Mouse (Mus musculus): ENCODE results near the gene Gapvd1. TPM values are rescaled to one million over a fixed set of nuclear protein-coding genes. Genes with fewer than 3 reads are reported as not detected.

Gene Gapvd1
- polyA plus RNA-seq, 1 experiment from 2014 or later = 84.6 TPM

- H3K27ac ChIP-seq = no peak overlapping the region
- no peak overlapping the region for H3K4me2 ChIP-seq
- H3K4me3 ChIP-seq = no peak overlapping the region
- no peaks in the 10 kb centered on the region for H3K9me3 ChIP-seq
- ATAC-seq (ENCODE audit: insufficient number of reproducible peaks, low FRiP score, low TSS enrichment, low read depth) = no peak
- H3K4me1 ChIP-seq = no peaks in the 10 kb centered on the region
- no peak overlapping the region for H3K9ac ChIP-seq
- 87% methylated on average over 9 of the region's 9 CpGs for WGBS
- peaks cover 69% of the 10 kb centered on the region for H3K36me3 ChIP-seq
- no peaks in the 10 kb centered on the region for H3K27me3 ChIP-seq
Measured at GRCm38 (mm10) chr2:34684076-34684870, 70.8 kb downstream of the Gapvd1 start.

GRCm38 (mm10) chr2:34677976-34678375, 77.1 kb downstream of the Gapvd1 start:
- Histone ChIP-seq H3K4me2 (no peak overlapping the region), H3K27me3 (no peaks in the 10 kb centered on the region), H3K9ac (no peak overlapping the region), H3K4me1 (no peaks in the 10 kb centered on the region), H3K36me3 (peaks cover 66% of the 10 kb centered on the region), H3K27ac (no peak overlapping the region), H3K9me3 (no peaks in the 10 kb centered on the region), H3K4me3 (no peak overlapping the region)
- ATAC-seq (ENCODE audit: insufficient number of reproducible peaks, low FRiP score, low TSS enrichment, low read depth) = no peak
- WGBS = 91% methylated on average over 4 of the region's 4 CpGs

GRCm38 (mm10) chr2:34677061-34677460, 78.0 kb downstream of the Gapvd1 start:
- Histone ChIP-seq H3K27ac (no peak overlapping the region), H3K4me1 (peaks cover 2% of the 10 kb centered on the region; the same call in 1 of the 2 replicates), H3K9ac (no peak overlapping the region), H3K27me3 (no peaks in the 10 kb centered on the region), H3K4me3 (no peak overlapping the region), H3K36me3 (peaks cover 56% of the 10 kb centered on the region), H3K9me3 (no peaks in the 10 kb centered on the region), H3K4me2 (no peak overlapping the region)
- no peak for ATAC-seq (ENCODE audit: insufficient number of reproducible peaks, low FRiP score, low TSS enrichment, low read depth)
- WGBS = 94% methylated on average over 8 of the region's 8 CpGs

- Histone ChIP-seq H3K4me2 (no peak overlapping the region), H3K9me3 (no peaks in the 10 kb centered on the region), H3K4me3 (no peak overlapping the region), H3K27ac (no peak overlapping the region), H3K36me3 (peaks cover 43% of the 10 kb centered on the region), H3K27me3 (peaks cover 2% of the 10 kb centered on the region; the same call in 1 of the 2 replicates), H3K4me1 (peaks cover 9% of the 10 kb centered on the region; the same call in 1 of the 2 replicates), H3K9ac (no peak overlapping the region)
- WGBS = 84% methylated on average over 11 of the region's 11 CpGs
- no peak for ATAC-seq (ENCODE audit: insufficient number of reproducible peaks, low FRiP score, low TSS enrichment, low read depth)
Measured at GRCm38 (mm10) chr2:34673846-34674245, 81.2 kb downstream of the Gapvd1 start.

- Histone ChIP-seq H3K9me3 (no peaks in the 10 kb centered on the region), H3K4me2 (peak overlapping the region; percentile 86), H3K9ac (peak overlapping the region; percentile 57), H3K36me3 (peaks cover 20% of the 10 kb centered on the region), H3K27ac (peak overlapping the region; percentile 76), H3K27me3 (peaks cover 11% of the 10 kb centered on the region; the same call in 1 of the 2 replicates), H3K4me1 (peaks cover 15% of the 10 kb centered on the region), H3K4me3 (peak overlapping the region; percentile 51)
- ATAC-seq (ENCODE audit: insufficient number of reproducible peaks, low FRiP score, low TSS enrichment, low read depth) = no peak; the same call in 1 of the 2 replicates
- 20% methylated on average over 31 of the region's 31 CpGs for WGBS
Measured at GRCm38 (mm10) chr2:34671385-34672026, 83.5 kb downstream of the Gapvd1 start.

- Histone ChIP-seq H3K9me3 (no peaks in the 10 kb centered on the region), H3K4me1 (peaks cover 15% of the 10 kb centered on the region), H3K9ac (no peak overlapping the region), H3K36me3 (peaks cover 12% of the 10 kb centered on the region; the same call in 1 of the 2 replicates), H3K4me2 (no peak overlapping the region), H3K4me3 (no peak overlapping the region), H3K27ac (no peak overlapping the region), H3K27me3 (peaks cover 11% of the 10 kb centered on the region; the same call in 1 of the 2 replicates)
- 72% methylated on average over 6 of the region's 6 CpGs for WGBS
- no peak for ATAC-seq (ENCODE audit: insufficient number of reproducible peaks, low FRiP score, low TSS enrichment, low read depth)
Measured at GRCm38 (mm10) chr2:34670470-34670869, 84.6 kb downstream of the Gapvd1 start.

GRCm38 (mm10) chr2:34669203-34669746, 85.8 kb downstream of the Gapvd1 start:
- 62% methylated on average over 8 of the region's 8 CpGs for WGBS
- H3K4me3 ChIP-seq = no peak overlapping the region
- peaks cover 11% of the 10 kb centered on the region; the same call in 1 of the 2 replicates for H3K27me3 ChIP-seq
- no peak overlapping the region for H3K4me2 ChIP-seq
- H3K9me3 ChIP-seq = no peaks in the 10 kb centered on the region
- H3K9ac ChIP-seq = no peak overlapping the region
- 0 out of 2 replicates have a peak, but pooled peaks cover 5% of the 10 kb centered on the region for H3K36me3 ChIP-seq
- no peak overlapping the region for H3K27ac ChIP-seq
- no peak for ATAC-seq (ENCODE audit: insufficient number of reproducible peaks, low FRiP score, low TSS enrichment, low read depth)
- peaks cover 15% of the 10 kb centered on the region for H3K4me1 ChIP-seq

GRCm38 (mm10) chr2:34668440-34669191, 86.4 kb downstream of the Gapvd1 start:
- no peak overlapping the region for H3K9ac ChIP-seq
- peaks cover 15% of the 10 kb centered on the region for H3K4me1 ChIP-seq
- H3K27me3 ChIP-seq = peaks cover 11% of the 10 kb centered on the region; the same call in 1 of the 2 replicates
- ATAC-seq (ENCODE audit: insufficient number of reproducible peaks, low FRiP score, low TSS enrichment, low read depth) = no peak
- no peaks in the 10 kb centered on the region for H3K9me3 ChIP-seq
- no peak overlapping the region for H3K4me2 ChIP-seq
- WGBS = 33% methylated on average over 17 of the region's 17 CpGs
- no peak overlapping the region for H3K27ac ChIP-seq
- H3K36me3 ChIP-seq = no peaks in the 10 kb centered on the region
- 0 out of 2 replicates have a peak overlapping the region, but pooled peaks have one; percentile 3 for H3K4me3 ChIP-seq

GRCm38 (mm10) chr2:34667820-34668219, 87.2 kb downstream of the Gapvd1 start:
- WGBS = 41% methylated on average over 10 of the region's 10 CpGs
- no peak overlapping the region for H3K4me2 ChIP-seq
- no peak for ATAC-seq (ENCODE audit: insufficient number of reproducible peaks, low FRiP score, low TSS enrichment, low read depth)

GRCm38 (mm10) chr2:34647410-34647809, 107.6 kb downstream of the Gapvd1 start:
- ATAC-seq (ENCODE audit: insufficient number of reproducible peaks, low FRiP score, low TSS enrichment, low read depth) = no peak
- H3K9ac ChIP-seq = no peak overlapping the region
- no peak overlapping the region for H3K4me3 ChIP-seq
- no peaks in the 10 kb centered on the region for H3K36me3 ChIP-seq
- H3K27me3 ChIP-seq = no peaks in the 10 kb centered on the region
- no peak overlapping the region for H3K27ac ChIP-seq
- H3K4me1 ChIP-seq = peaks cover 10% of the 10 kb centered on the region; the same call in 1 of the 2 replicates
- no peaks in the 10 kb centered on the region for H3K9me3 ChIP-seq
- 71% methylated on average over 11 of the region's 11 CpGs for WGBS
- no peak overlapping the region for H3K4me2 ChIP-seq

More at GRCm38 (mm10) chr2:34667820-34668219, 87.2 kb downstream of the Gapvd1 start:
- no peaks in the 10 kb centered on the region for H3K36me3 ChIP-seq
- H3K27me3 ChIP-seq = peaks cover 11% of the 10 kb centered on the region; the same call in 1 of the 2 replicates
- H3K27ac ChIP-seq = no peak overlapping the region
- peaks cover 15% of the 10 kb centered on the region for H3K4me1 ChIP-seq
- no peaks in the 10 kb centered on the region for H3K9me3 ChIP-seq
- H3K9ac ChIP-seq = no peak overlapping the region
- no peak overlapping the region for H3K4me3 ChIP-seq

GRCm38 (mm10) chr2:34646541-34646865, 108.5 kb downstream of the Gapvd1 start:
- ATAC-seq (ENCODE audit: insufficient number of reproducible peaks, low FRiP score, low TSS enrichment, low read depth) = no peak; the same call in 1 of the 2 replicates
- Histone ChIP-seq H3K4me2 (peak overlapping the region; percentile 72), H3K27me3 (no peaks in the 10 kb centered on the region), H3K36me3 (no peaks in the 10 kb centered on the region), H3K4me1 (peaks cover 10% of the 10 kb centered on the region; the same call in 1 of the 2 replicates), H3K4me3 (peak overlapping the region; percentile 42), H3K27ac (no peak overlapping the region), H3K9me3 (no peaks in the 10 kb centered on the region), H3K9ac (no peak overlapping the region)
- 15% methylated on average over 5 of the region's 5 CpGs for WGBS
